Mouse (Mus musculus) 3T3-L1 (cell line): ENCODE measurements at regions not wholly inside any gene's neighbourhood (a gene's known extent, or its start where the extent isn't known, plus 50 kb on each side); places are given as distances from the start of the nearest gene placed in this dataset.

ENCODE experiments used
- DNase-seq: peaks from one replicate; pipeline ENCODE4 v3.0.0-alpha.2; 2015; ENCODE audit warnings: low read depth, low spot score

DNA sequence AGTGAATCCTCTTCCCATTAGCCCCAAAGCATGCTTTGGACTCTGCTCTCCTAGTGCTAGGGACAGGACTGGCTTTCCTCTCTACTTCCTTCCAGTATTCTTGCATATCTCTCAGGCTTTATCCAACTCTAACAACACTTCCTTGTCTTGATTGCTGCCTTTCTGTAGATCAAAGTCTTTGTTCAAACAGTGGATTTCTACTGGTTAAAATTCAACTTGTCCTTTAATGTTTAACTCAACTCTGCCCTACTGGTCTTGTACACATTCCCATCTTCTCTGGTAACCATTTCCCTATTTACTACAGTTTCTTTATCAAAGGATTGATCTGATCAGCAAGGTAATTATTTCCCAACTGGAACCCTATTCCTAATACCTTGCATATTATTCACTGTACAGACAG is 1094.6 kb downstream of the Car8 start:
- no peak for DNase-seq

GRCm38 (mm10) chr4:7143676-7144075 is 1095.2 kb downstream of the Car8 start:
- DNase-seq = no peak

GRCm38 (mm10) chr4:7142781-7143180 is 1096.1 kb downstream of the Car8 start:
- no peak for DNase-seq

- no peak for DNase-seq
Observed at GRCm38 (mm10) chr4:7112159-7112558, 1126.7 kb downstream of the Car8 start.

- no peak for DNase-seq
Observed at GRCm38 (mm10) chr4:7092957-7093356, 1145.9 kb downstream of the Car8 start.

DNA sequence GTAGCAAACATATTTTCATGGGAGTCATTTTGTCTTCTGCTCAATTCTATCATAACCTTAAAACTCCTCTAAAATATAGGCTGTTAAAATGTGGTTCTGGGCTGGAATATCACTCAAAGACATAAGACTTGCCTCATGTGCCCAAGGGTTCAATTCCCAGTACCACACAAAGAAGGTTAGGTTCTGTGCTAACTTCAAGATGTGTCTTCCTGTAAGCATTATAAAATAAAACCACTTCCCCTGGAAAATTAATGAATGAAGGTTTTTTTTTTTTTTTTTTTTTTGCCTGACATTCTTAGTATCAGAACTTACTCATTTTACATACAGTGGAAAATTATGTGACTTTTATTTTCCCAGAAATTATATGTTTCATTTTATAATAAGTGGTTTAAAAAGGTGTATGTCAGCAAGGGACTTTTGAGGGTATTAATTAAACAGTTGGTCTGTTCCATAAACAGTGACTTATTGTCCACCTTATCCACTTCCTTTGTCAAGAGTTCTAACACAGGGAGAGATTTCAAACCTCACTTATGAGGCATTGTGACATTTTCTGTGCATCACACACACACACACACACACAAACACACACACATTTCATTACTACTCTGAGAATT is 1147.5 kb downstream of the Car8 start:
- DNase-seq = no peak
